Mouse (Mus musculus) monocyte, adult 5-6 weeks (primary cell): ENCODE data around the gene BC048679. TPM values are rescaled to one million over a fixed set of nuclear protein-coding genes. Genes with fewer than 3 reads are reported as not detected.
"Not testable (repeated sequence)": the region's sequence is repeated elsewhere in the genome, so short reads cannot be mapped to it uniquely, and the experiment has no call there.

ENCODE experiments used
- ATAC-seq: fragments of 153-309, 156-312 bp; replicated peaks from 2 replicates; pipeline ENCODE4 v1.8.0; 2017; ENCODE audit warnings: mild to moderate bottlenecking; ENCODE audit not compliant: low TSS enrichment, insufficient number of reproducible peaks, severe bottlenecking, poor library complexity, low FRiP score
- total RNA-seq: library from RNA; stranded (forward); fragments of 200-1000, 200-491, 200-594 nt; gene quantifications from 3 replicates; pipeline ENCODE4 v1.2.3, GENCODE M21; 2017

The BC048679 gene
- total RNA-seq, 1 experiment from 2014 or later = not detected

GRCm38 (mm10) chr7:81480800-81481199 is 17.3 kb downstream of the BC048679 start:
- no peak for ATAC-seq

GRCm38 (mm10) chr7:81479531-81480090 is 18.5 kb downstream of the BC048679 start:
- ATAC-seq = no peak

- not testable (repeated sequence) for ATAC-seq
Measured at GRCm38 (mm10) chr7:81478261-81478660, 19.8 kb downstream of the BC048679 start.

GRCm38 (mm10) chr7:81476833-81477232 is 21.2 kb downstream of the BC048679 start:
- no peak for ATAC-seq

GRCm38 (mm10) chr7:81475221-81475620 is 22.9 kb downstream of the BC048679 start:
- no peak for ATAC-seq

GRCm38 (mm10) chr7:81464906-81465450 is 33.1 kb downstream of the BC048679 start:
- ATAC-seq = no peak

- ATAC-seq = no peak
Measured at GRCm38 (mm10) chr7:81464116-81464515, 34.0 kb downstream of the BC048679 start.

GRCm38 (mm10) chr7:81462815-81463214 is 35.3 kb downstream of the BC048679 start:
- ATAC-seq = no peak

GRCm38 (mm10) chr7:81455155-81455651 is 42.9 kb downstream of the BC048679 start, which contains the start of gene Cpeb1:
TSS of gene Cpeb1 (minus strand) at chr7:81455465.
- no peak for ATAC-seq

- ATAC-seq = no peak
Measured at GRCm38 (mm10) chr7:81454331-81455039, 43.6 kb downstream of the BC048679 start.

GRCm38 (mm10) chr7:81453443-81454274 is 44.4 kb downstream of the BC048679 start:
- no peak for ATAC-seq

- ATAC-seq = no peak
Measured at GRCm38 (mm10) chr7:81452971-81453441, 45.1 kb downstream of the BC048679 start.

Other genes starting within 250 kb of the BC048679 start
- 1,304 to 1,545 TPM (median 1,450 TPM) in 3 replicates for gene Rps17, start 153.0 kb downstream of the BC048679 start, total RNA-seq
- 0.10 TPM in 1 of 3 replicates, not detected in the others for gene Cpeb1, start 42.8 kb downstream of the BC048679 start, total RNA-seq
- gene Ap3b2, start 4.4 kb downstream of the BC048679 start, total RNA-seq = not detected in 3 replicates
- gene Fsd2, start 68.7 kb upstream of the BC048679 start, total RNA-seq = 0.10 to 0.39 TPM (median 0.32 TPM) in 3 replicates
- gene Whamm, start 73.0 kb upstream of the BC048679 start, total RNA-seq = 24.4 to 38.9 TPM (median 33.5 TPM) in 3 replicates
- gene Homer2, start 209.2 kb upstream of the BC048679 start, total RNA-seq = 0.29 TPM in 1 of 3 replicates, not detected in the others